Mouse (Mus musculus) midbrain, embryonic 12.5 days (tissue): ENCODE data around the gene Wdr18. TPM values are rescaled to one million over a fixed set of nuclear protein-coding genes. Genes with fewer than 3 reads are reported as not detected.
A peak's percentile ranks its signal among the peaks of the same experiment; 100 is the strongest.

Experiments used
- ATAC-seq: fragments of 200-750 bp; cut with Nextera tagmentation; 2 replicates; pipeline ENCODE4 v1.8.0; 2017; ENCODE audit warnings: low read depth, moderate TSS enrichment, moderate library complexity; ENCODE audit not compliant: low FRiP score
- H3K27ac ChIP-seq: fragments of 300-500 bp; sonication (generic); replicated peaks from 2 replicates; pipeline ENCODE4 v1.5.1; 2016; ENCODE audit warnings: mild to moderate bottlenecking
- H3K27me3 ChIP-seq: fragments of 300-500 bp; sonication (generic); 2 replicates; pipeline ENCODE4 v1.6.1; 2016; ENCODE audit warnings: mild to moderate bottlenecking
- H3K36me3 ChIP-seq: fragments of 300-500 bp; sonication (generic); 2 replicates; pipeline ENCODE4 v1.6.1; 2016
- H3K4me1 ChIP-seq: fragments of 300-500 bp; sonication (generic); 2 replicates; pipeline ENCODE4 v1.6.1; 2016
- H3K4me2 ChIP-seq: fragments of 300-500 bp; sonication (generic); replicated peaks from 2 replicates; pipeline ENCODE4 v1.6.1; 2016; ENCODE audit warnings: mild to moderate bottlenecking, moderate library complexity
- H3K4me3 ChIP-seq: fragments of 300-500 bp; sonication (generic); 2 replicates; pipeline ENCODE4 v1.5.1; 2016; ENCODE audit warnings: mild to moderate bottlenecking
- H3K9ac ChIP-seq: fragments of 300-500 bp; sonication (generic); replicated peaks from 2 replicates; pipeline ENCODE4 v1.6.1; 2016; ENCODE audit warnings: mild to moderate bottlenecking, moderate library complexity
- H3K9me3 ChIP-seq: fragments of 300-500 bp; sonication (generic); 2 replicates; pipeline ENCODE4 v1.6.1; 2016; ENCODE audit warnings: mild to moderate bottlenecking
- WGBS: fragments of 180-500 bp; shearing (Covaris S2); methylation state at CpG from one replicate; pipeline ENCODE4 v1.1.7; 2016; 5-methylcytosine and 5-hydroxymethylcytosine counted together
- polyA plus RNA-seq: library from polyadenylated mRNA; unstranded; fragments of >200 nt; fragmentation: Nextera tagmentation; extraction: Ambion mirVana; gene quantifications from 2 replicates; pipeline ENCODE4 v1.2.1, GENCODE M21; 2016

Gene Wdr18
- polyA plus RNA-seq, 1 experiment from 2014 or later = 97.0 TPM

DNA sequence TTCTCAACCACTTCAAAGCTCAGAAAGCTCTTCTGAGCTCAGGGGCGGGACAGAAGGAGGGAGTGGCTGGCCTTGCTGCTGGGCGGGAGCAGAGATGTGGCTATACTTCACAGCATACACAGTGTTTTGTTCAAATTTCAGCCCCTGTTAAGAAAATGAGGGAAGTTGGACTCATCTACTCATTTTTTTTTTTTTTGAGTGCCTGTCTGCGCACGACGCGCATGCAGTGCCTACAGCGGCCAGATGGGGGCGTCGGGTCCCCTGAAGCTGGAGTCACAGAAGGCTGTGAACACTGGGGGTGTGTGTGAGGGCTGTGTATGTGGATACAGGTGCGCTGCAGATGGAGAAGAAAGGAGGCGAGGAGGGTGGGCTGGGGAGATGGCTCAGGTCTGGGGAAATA lies 27.0 kb downstream of the Wdr18 start:
- peak overlapping the region; percentile 8 for H3K9ac ChIP-seq
- H3K4me3 ChIP-seq = peak overlapping the region; percentile 1; the same call in 1 of the 2 replicates
- no peaks in the 10 kb centered on the region for H3K36me3 ChIP-seq
- H3K4me1 ChIP-seq = peaks cover 41% of the 10 kb centered on the region
- WGBS = 6% methylated on average over 11 of the region's 11 CpGs
- H3K4me2 ChIP-seq = peak overlapping the region; percentile 7; the same call in 1 of the 2 replicates
- no peak for ATAC-seq
- peaks cover 48% of the 10 kb centered on the region for H3K27me3 ChIP-seq
- H3K27ac ChIP-seq = no peak overlapping the region
- H3K9me3 ChIP-seq = 0 out of 2 replicates have a peak, but pooled peaks cover 4% of the 10 kb centered on the region

- Histone ChIP-seq H3K27ac (0 out of 2 replicates have a peak overlapping the region, but pooled peaks have one; percentile 20), H3K36me3 (no peaks in the 10 kb centered on the region), H3K4me3 (peak overlapping the region; percentile 47), H3K9ac (peak overlapping the region; percentile 50), H3K4me2 (peak overlapping the region; percentile 54), H3K9me3 (0 out of 2 replicates have a peak, but pooled peaks cover 4% of the 10 kb centered on the region), H3K4me1 (peaks cover 33% of the 10 kb centered on the region), H3K27me3 (peaks cover 48% of the 10 kb centered on the region)
- ATAC-seq = no peak
- 12% methylated on average over 27 of the region's 27 CpGs for WGBS
These were observed 28.0 kb downstream of the Wdr18 start for GRCm38 (mm10) chr10:79987771-79988505.

DNA sequence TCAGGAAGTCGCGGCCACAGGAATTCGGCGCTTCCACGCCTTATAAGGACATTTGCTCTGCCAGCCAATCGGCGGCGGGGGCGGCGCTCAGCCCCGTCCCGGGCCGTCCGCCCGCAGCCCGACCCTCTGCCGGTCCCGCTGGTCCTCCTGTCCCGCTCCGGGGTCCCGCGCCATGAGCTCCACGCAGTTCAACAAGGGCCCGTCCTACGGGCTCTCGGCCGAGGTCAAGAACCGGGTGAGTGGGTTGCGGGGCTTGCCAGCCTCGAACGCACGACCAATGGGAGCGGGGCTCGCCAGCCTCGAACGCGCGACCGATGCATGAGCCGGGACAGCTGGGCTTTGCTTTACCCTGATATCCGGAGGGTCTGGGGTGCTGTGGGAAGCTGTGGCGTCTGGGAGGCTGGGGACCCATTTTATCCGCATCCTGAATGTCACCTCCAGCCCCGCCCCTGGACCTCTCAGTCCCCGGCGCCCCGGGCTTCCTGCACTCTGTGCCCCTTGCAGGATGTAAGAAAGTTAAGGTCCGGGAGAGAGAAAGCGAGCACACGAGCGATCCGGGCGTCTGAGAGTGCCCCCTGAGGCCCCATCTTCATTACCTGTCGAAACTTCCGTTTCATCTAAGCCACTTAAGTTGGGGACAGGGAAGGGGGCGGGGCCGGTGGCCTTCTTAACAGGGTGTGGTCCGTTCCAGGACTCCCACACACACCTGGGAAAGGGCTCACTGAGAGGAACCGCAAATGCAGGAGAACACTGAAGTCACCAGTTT lies 28.7 kb downstream of the Wdr18 start, which contains the start of gene Cnn2:
Gene Cnn2 (plus strand): TSS at position 79 of the 766 bp plus-strand sequence.
- Histone ChIP-seq H3K27ac (0 out of 2 replicates have a peak within 1 kb of the TSS, but pooled peaks have one; percentile 20), H3K36me3 (no peaks in the 10 kb centered on the region), H3K27me3 (peaks cover 48% of the 10 kb centered on the region), H3K9me3 (0 out of 2 replicates have a peak, but pooled peaks cover 4% of the 10 kb centered on the region), H3K4me3 (peak within 1 kb of the TSS; percentile 47), H3K9ac (peak within 1 kb of the TSS; percentile 50), H3K4me1 (peaks cover 26% of the 10 kb centered on the region), H3K4me2 (peak within 1 kb of the TSS; percentile 54)
- WGBS = 1% methylated on average over 59 of the region's 59 CpGs
- no peak for ATAC-seq

GRCm38 (mm10) chr10:79989272-79989786 lies 29.4 kb downstream of the Wdr18 start:
- Histone ChIP-seq H3K4me1 (peaks cover 25% of the 10 kb centered on the region), H3K9me3 (0 out of 2 replicates have a peak, but pooled peaks cover 4% of the 10 kb centered on the region), H3K27me3 (peaks cover 48% of the 10 kb centered on the region), H3K27ac (no peak overlapping the region), H3K4me2 (peak overlapping the region; percentile 54), H3K36me3 (no peaks in the 10 kb centered on the region), H3K9ac (0 out of 2 replicates have a peak overlapping the region, but pooled peaks have one; percentile 11), H3K4me3 (peak overlapping the region; percentile 47)
- 26% methylated on average over 8 of the region's 8 CpGs for WGBS
- no peak for ATAC-seq

DNA sequence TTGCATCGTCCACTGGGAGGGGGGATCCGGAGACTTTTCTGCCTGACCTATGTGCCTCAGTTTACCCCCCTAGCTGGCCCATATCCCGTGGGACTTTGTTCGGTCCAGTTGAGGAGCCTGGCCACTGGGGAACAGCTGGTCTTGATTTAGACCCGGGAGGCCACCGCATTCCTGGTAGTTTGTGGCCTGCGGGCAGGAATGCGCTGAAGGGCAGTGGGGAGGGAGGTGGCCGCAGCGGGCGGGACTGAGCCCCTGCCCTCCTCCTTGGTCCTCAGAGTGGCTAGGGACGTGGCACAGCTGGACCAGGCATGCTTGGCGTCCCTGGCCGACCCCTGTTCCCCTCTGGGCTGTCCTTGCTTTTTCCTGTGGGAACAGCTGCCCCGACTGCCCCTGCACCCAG lies 29.9 kb downstream of the Wdr18 start:
- Histone ChIP-seq H3K27me3 (peaks cover 48% of the 10 kb centered on the region), H3K4me3 (peak overlapping the region; percentile 22; the same call in 1 of the 2 replicates), H3K4me2 (peak overlapping the region; percentile 54), H3K27ac (no peak overlapping the region), H3K36me3 (no peaks in the 10 kb centered on the region), H3K9ac (no peak overlapping the region), H3K9me3 (0 out of 2 replicates have a peak, but pooled peaks cover 4% of the 10 kb centered on the region), H3K4me1 (peaks cover 25% of the 10 kb centered on the region)
- 18% methylated on average over 15 of the region's 15 CpGs for WGBS
- no peak for ATAC-seq

DNA sequence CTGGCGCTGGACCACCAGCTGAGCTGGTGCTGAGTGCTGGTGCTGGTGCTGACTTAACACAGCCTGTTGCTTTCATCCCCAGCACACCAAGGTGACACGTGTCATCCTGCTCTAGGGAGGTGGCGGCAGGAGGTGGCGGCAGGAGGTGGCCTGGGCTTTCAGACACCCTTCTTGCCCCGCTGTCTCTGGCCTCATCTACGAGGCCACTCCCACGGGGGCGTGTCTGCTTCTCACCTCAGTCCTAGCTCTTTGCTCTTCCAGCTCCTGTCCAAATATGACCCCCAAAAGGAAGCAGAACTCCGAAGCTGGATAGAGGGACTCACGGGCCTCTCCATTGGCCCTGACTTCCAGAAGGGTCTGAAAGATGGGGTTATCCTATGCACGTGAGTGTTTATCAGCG lies 31.1 kb downstream of the Wdr18 start:
- no peak for ATAC-seq
- whole genome bisulfite sequencing = 59% methylated on average over 12 of the region's 12 CpGs
- no peak overlapping the region for H3K4me3 ChIP-seq
- no peaks in the 10 kb centered on the region for H3K36me3 ChIP-seq
- H3K4me2 ChIP-seq = no peak overlapping the region
- H3K9me3 ChIP-seq = 0 out of 2 replicates have a peak, but pooled peaks cover 4% of the 10 kb centered on the region
- H3K27me3 ChIP-seq = peaks cover 48% of the 10 kb centered on the region
- H3K9ac ChIP-seq = no peak overlapping the region
- H3K4me1 ChIP-seq = peaks cover 19% of the 10 kb centered on the region
- H3K27ac ChIP-seq = no peak overlapping the region

DNA sequence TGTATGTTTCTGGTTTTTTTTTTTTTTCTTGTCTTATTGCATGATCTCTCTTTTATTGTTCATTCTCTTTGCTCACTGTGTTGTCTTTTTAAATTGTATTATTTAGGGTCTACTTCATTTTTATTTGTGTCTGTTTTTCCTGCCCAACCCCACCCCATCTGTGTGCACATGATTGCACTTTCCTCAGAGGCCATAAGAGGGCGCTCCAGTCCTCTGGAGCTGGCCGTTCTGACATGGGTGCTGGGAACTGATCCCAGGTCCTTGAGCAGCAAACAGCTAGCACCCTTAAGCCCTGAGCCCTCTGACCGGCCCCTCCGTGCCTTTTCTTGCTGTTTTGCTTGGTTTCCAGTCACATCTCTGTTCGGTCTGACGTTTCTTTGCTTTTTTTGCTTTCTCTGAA lies 31.6 kb downstream of the Wdr18 start:
- no peak for ATAC-seq
- Histone ChIP-seq H3K4me3 (no peak overlapping the region), H3K4me2 (no peak overlapping the region), H3K4me1 (peaks cover 17% of the 10 kb centered on the region; the same call in 1 of the 2 replicates), H3K9me3 (0 out of 2 replicates have a peak, but pooled peaks cover 4% of the 10 kb centered on the region), H3K36me3 (no peaks in the 10 kb centered on the region), H3K27me3 (peaks cover 46% of the 10 kb centered on the region), H3K9ac (no peak overlapping the region), H3K27ac (no peak overlapping the region)
- 85% methylated on average over 6 of the region's 6 CpGs for WGBS

- no peaks in the 10 kb centered on the region for H3K36me3 ChIP-seq
- no peak overlapping the region for H3K4me2 ChIP-seq
- no peak overlapping the region for H3K27ac ChIP-seq
- WGBS = 92% methylated on average over 16 of the region's 16 CpGs
- H3K4me3 ChIP-seq = no peak overlapping the region
- no peak overlapping the region; the same call in 1 of the 2 replicates for H3K9ac ChIP-seq
- H3K4me1 ChIP-seq = peaks cover 17% of the 10 kb centered on the region
- H3K27me3 ChIP-seq = peaks cover 32% of the 10 kb centered on the region
- 0 out of 2 replicates have a peak, but pooled peaks cover 4% of the 10 kb centered on the region for H3K9me3 ChIP-seq
- no peak for ATAC-seq
These were observed 34.6 kb downstream of the Wdr18 start for GRCm38 (mm10) chr10:79994397-79995115.

DNA sequence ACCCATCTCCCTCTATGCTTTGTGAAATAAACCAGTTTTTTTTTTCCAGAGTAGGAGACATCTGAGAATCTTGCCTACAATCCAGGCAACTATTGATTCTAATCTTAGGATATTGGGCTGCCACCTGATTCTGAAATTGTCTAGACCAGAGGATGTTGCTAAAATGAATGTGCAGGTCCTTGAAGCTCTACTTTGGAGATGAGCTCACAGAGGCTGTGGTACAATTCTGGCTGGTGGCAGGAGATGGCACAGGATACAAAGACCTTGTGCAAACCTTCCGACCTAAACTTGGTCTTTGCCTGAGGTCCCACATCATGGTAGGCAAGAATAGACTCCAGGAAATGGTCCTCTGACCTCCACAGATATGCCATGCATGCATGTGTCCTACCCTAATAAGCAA lies 35.7 kb downstream of the Wdr18 start:
- no peak for ATAC-seq
- Histone ChIP-seq H3K27ac (no peak overlapping the region), H3K4me2 (no peak overlapping the region), H3K4me3 (no peak overlapping the region), H3K9ac (no peak overlapping the region), H3K36me3 (no peaks in the 10 kb centered on the region), H3K4me1 (peaks cover 17% of the 10 kb centered on the region), H3K27me3 (peaks cover 31% of the 10 kb centered on the region), H3K9me3 (0 out of 2 replicates have a peak, but pooled peaks cover 4% of the 10 kb centered on the region)
- WGBS = 95% methylated on average over 1 of the region's 1 CpGs

- peaks cover 32% of the 10 kb centered on the region for H3K27me3 ChIP-seq
- peak; percentile 81 for ATAC-seq
- H3K4me1 ChIP-seq = peaks cover 17% of the 10 kb centered on the region
- WGBS = under 1% methylated on average over 34 of the region's 34 CpGs
- peak within 1 kb of the TSS; percentile 50 for H3K9ac ChIP-seq
- H3K36me3 ChIP-seq = no peaks in the 10 kb centered on the region
- H3K4me3 ChIP-seq = peak within 1 kb of the TSS; percentile 50
- H3K4me2 ChIP-seq = peak within 1 kb of the TSS; percentile 79
- H3K27ac ChIP-seq = peak within 1 kb of the TSS; percentile 66
- 0 out of 2 replicates have a peak, but pooled peaks cover 4% of the 10 kb centered on the region for H3K9me3 ChIP-seq
These were observed 36.5 kb downstream of the Wdr18 start, which contains the start of gene Abca7 for GRCm38 (mm10) chr10:79996272-79997033. Abca7 (plus strand) TSS chr10:79996494.
